9 mouse cellular contexts compared by ENCODE assay signal in the genomic region with DNA sequence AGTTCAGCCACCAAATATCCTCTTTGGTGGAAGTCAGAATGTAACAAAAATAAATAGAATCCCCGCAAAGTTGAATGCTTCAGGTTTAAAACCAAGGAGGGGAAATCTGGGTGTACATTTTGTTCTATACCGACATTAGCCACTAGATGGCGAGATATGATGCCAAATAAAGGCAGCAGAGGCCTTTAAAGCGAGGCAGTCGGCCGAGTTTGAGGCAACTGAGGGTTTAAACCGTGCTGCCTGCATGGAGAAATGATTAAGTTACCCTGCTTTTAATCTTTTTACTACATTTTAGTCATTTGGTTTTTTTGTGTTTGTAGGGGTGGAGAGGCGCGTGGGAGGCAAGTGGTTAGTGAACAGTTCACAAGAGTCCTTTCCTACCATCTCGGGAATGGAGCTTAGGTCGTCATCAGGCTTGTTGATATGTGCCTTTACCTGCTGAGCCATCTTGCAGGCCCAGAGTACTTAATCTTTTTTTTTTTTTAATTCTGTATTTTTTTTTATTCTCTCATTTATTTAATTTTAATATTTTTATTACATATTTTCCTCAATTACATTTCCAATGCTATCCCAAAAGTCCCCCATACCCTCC.
A peak's percentile ranks its signal among the peaks of the same experiment; 100 is the strongest.
DNase-seq lines count a peak whose midpoint lies in the region; ATAC-seq and TF ChIP-seq lines count a peak whose summit lies in the region.
"Had no signal": no experiment of that assay in that cellular context is flagged by ENCODE, and none has a peak within 500 bp of the region (broad histone marks: within the 10 kb centered on the region; RNA-seq: fewer than 3 reads in every experiment).

No protein-coding gene starts in this region.

- no peaks in the 10 kb centered on the region for H3K36me3 ChIP-seq in intestine, postnatal 0 days (ENCODE audit: control insufficient read depth, insufficient read depth)
- no peaks in the 10 kb centered on the region for H3K36me3 ChIP-seq in midbrain, embryonic 15.5 days (replicated peaks)
- H3K36me3 ChIP-seq in stomach, embryonic 15.5 days: no peaks in the 10 kb centered on the region
- H3K36me3 ChIP-seq: embryonic facial prominence, embryonic 13.5 days had no signal

- TF ChIP-seq CTCF in cerebellum, adult 2 months (IDR thresholded peaks at IDR 0.05; ENCODE audit: borderline replicate concordance, insufficient read depth, low read depth, low read length): peak; percentile 64
- peak; percentile 81 for TF ChIP-seq CTCF in intestine, postnatal 0 days (IDR thresholded peaks at IDR 0.05; ENCODE audit: low read depth)

- 23% methylated on average over 11 of the region's 11 CpGs for WGBS in cerebellum, adult 2 months
- WGBS in intestine, postnatal 0 days: 23% methylated on average over 11 of the region's 11 CpGs
- 15% methylated on average over 11 of the region's 11 CpGs for WGBS in midbrain, embryonic 15.5 days
- 18% methylated on average over 11 of the region's 11 CpGs for WGBS in stomach, embryonic 15.5 days

- DNase-seq in urinary bladder, adult 18-20 months (ENCODE audit: low spot score in 2 of 2): peak; percentile 8 to 34
- DNase-seq in urinary bladder, postnatal 10 days (ENCODE audit: low spot score): no peak
- DNase-seq in cerebellum, adult 2 months: peak; percentile 57 to 59
- DNase-seq in frontal cortex, postnatal 14 days (ENCODE audit: low spot score in 2 of 2): peak; percentile 10 to 43
- DNase-seq in left cerebral cortex, postnatal 14 days (ENCODE audit: low spot score in 2 of 2): peak; percentile 83

- H3K4me1 ChIP-seq in cerebellum, adult 2 months (ENCODE audit: control insufficient read depth, insufficient read depth, low read length): no peaks in the 10 kb centered on the region
- H3K4me1 ChIP-seq in intestine, postnatal 0 days (replicated peaks; ENCODE audit: control insufficient read depth, insufficient read depth, low read length): no peaks in the 10 kb centered on the region
- H3K4me1 ChIP-seq in midbrain, embryonic 15.5 days: no peaks in the 10 kb centered on the region
- no peaks in the 10 kb centered on the region for H3K4me1 ChIP-seq in stomach, embryonic 15.5 days
- H3K4me1 ChIP-seq: embryonic facial prominence, embryonic 13.5 days had no signal

- ATAC-seq in intestine, postnatal 0 days: no peak
- peak; percentile 93 for ATAC-seq in midbrain, embryonic 15.5 days (replicated peaks)
- peak; percentile 53; the same call in 1 of the 2 replicates for ATAC-seq in stomach, embryonic 15.5 days (ENCODE audit: insufficient read depth, low FRiP score, low read depth)

- peak overlapping the region; percentile 4 for H3K4me3 ChIP-seq in cerebellum, adult 2 months (replicated peaks; ENCODE audit: insufficient read depth, low read depth, low read length)
- H3K4me3 ChIP-seq in intestine, postnatal 0 days (ENCODE audit: low read depth, low read length): no peak overlapping the region
- H3K4me3 ChIP-seq in midbrain, embryonic 15.5 days: no peak overlapping the region
- H3K4me3 ChIP-seq in stomach, embryonic 15.5 days (replicated peaks): no peak overlapping the region
- H3K4me3 ChIP-seq: embryonic facial prominence, embryonic 13.5 days had no signal

- no peak for TF ChIP-seq POLR2A in cerebellum, adult 2 months (IDR thresholded peaks at IDR 0.05; ENCODE audit: borderline replicate concordance, insufficient read depth, low read length)

- no peak overlapping the region for H3K9ac ChIP-seq in intestine, postnatal 0 days (ENCODE audit: low read depth, low read length)
- H3K9ac ChIP-seq in midbrain, embryonic 15.5 days: no peak overlapping the region
- H3K9ac ChIP-seq in stomach, embryonic 15.5 days: no peak overlapping the region
- H3K9ac ChIP-seq: embryonic facial prominence, embryonic 13.5 days had no signal

- H3K27ac ChIP-seq in cerebellum, adult 2 months (ENCODE audit: insufficient read depth, low read length): no peak overlapping the region
- H3K27ac ChIP-seq in intestine, postnatal 0 days (ENCODE audit: low read depth, low read length): no peak overlapping the region
- no peak overlapping the region for H3K27ac ChIP-seq in midbrain, embryonic 15.5 days
- H3K27ac ChIP-seq in stomach, embryonic 15.5 days: no peak overlapping the region
- H3K27ac ChIP-seq: embryonic facial prominence, embryonic 13.5 days had no signal

- H3K27me3 ChIP-seq in cerebellum, adult 2 months (ENCODE audit: control insufficient read depth, insufficient read depth, low read length): no peaks in the 10 kb centered on the region
- no peaks in the 10 kb centered on the region for H3K27me3 ChIP-seq in intestine, postnatal 0 days (replicated peaks; ENCODE audit: control insufficient read depth, insufficient read depth, low read length)
- no peaks in the 10 kb centered on the region for H3K27me3 ChIP-seq in midbrain, embryonic 15.5 days (replicated peaks)
- no peaks in the 10 kb centered on the region for H3K27me3 ChIP-seq in stomach, embryonic 15.5 days (replicated peaks)

- no peaks in the 10 kb centered on the region for H3K9me3 ChIP-seq in intestine, postnatal 0 days (ENCODE audit: control insufficient read depth)
- H3K9me3 ChIP-seq in midbrain, embryonic 15.5 days: no peaks in the 10 kb centered on the region
- no peaks in the 10 kb centered on the region for H3K9me3 ChIP-seq in stomach, embryonic 15.5 days

- no peak overlapping the region for H3K4me2 ChIP-seq in intestine, postnatal 0 days (replicated peaks; ENCODE audit: low read depth)
- peak overlapping the region; percentile 32; the same call in 1 of the 2 replicates for H3K4me2 ChIP-seq in midbrain, embryonic 15.5 days
- H3K4me2 ChIP-seq in stomach, embryonic 15.5 days: no peak overlapping the region
- H3K4me2 ChIP-seq: embryonic facial prominence, embryonic 13.5 days had no signal

- intact Hi-C loops in left cerebral cortex, postnatal 14 days (cut with DNase I): loop anchor here (5.0 to 10.0 kb wide), 3 partner anchors 194 to 794 kb away; no protein-coding TSS in a partner anchor
